Mouse (Mus musculus): ENCODE results near the gene Agap1. TPM values are rescaled to one million over a fixed set of nuclear protein-coding genes. Genes with fewer than 3 reads are reported as not detected.

Gene Agap1
- polyA plus RNA-seq, 1 experiment = 30.0 TPM

DNA sequence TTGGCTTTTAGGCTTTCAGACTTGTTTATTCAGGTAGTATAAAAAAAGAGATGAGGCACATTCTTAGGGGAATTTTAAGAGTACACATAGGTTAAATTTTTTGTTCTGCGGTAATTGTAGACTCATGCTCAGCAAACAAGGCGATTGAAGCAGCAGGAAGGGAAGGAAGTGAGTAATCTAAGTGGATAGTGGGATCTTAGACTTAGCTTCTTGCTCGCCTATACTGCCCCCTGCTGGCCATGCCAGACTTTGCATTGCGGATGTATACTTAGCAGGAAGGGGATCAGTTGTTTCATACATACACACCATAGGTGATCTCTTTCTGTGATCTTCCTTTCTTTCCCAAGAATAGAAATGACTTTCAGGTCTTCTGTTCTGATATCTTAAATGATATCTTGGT is 69.8 kb downstream of the Agap1 start:
- Histone ChIP-seq H3K4me1 (ENCODE audit: control insufficient read depth, insufficient read depth, low read length) (peaks cover 26% of the 10 kb centered on the region), H3K4me3 (ENCODE audit: insufficient read depth, low read depth, low read length) (no peak overlapping the region), H3K27ac (ENCODE audit: insufficient read depth, low read depth, low read length) (no peak overlapping the region)
- WGBS = 0% methylated on average over 4 of the region's 4 CpGs
- TF ChIP-seq CTCF (IDR thresholded peaks at IDR 0.05; ENCODE audit: insufficient read depth, low read depth, low read length) (no peak), POLR2A (IDR thresholded peaks at IDR 0.05; ENCODE audit: insufficient read depth, low read depth, low read length) (no peak)

DNA sequence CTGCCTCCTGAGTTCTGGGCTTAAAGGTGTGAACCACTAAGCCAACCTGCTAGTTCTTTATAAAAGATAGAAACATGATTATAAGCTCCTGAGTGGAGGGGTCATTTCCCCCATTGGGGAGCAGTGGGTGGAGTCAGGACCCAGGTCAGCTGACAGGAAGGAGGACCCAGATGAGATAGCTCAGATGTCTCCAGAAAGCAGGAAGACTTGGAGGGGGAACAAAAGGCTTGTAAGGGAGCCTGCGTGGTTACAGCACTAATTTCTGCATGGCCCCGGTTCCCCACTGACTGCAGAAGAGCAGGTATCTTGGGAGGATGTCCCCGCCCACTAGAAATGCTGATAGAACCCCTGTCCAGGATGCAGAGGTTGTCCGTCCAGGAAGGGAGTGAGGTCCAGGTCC is 70.4 kb downstream of the Agap1 start:
- Histone ChIP-seq H3K4me3 (ENCODE audit: insufficient read depth, low read depth, low read length) (no peak overlapping the region), H3K27ac (ENCODE audit: insufficient read depth, low read depth, low read length) (no peak overlapping the region), H3K4me1 (ENCODE audit: control insufficient read depth, insufficient read depth, low read length) (peaks cover 23% of the 10 kb centered on the region)
- WGBS = 71% methylated on average over 4 of the region's 4 CpGs
- TF ChIP-seq POLR2A (IDR thresholded peaks at IDR 0.05; ENCODE audit: insufficient read depth, low read depth, low read length) (no peak), CTCF (IDR thresholded peaks at IDR 0.05; ENCODE audit: insufficient read depth, low read depth, low read length) (no peak)

DNA sequence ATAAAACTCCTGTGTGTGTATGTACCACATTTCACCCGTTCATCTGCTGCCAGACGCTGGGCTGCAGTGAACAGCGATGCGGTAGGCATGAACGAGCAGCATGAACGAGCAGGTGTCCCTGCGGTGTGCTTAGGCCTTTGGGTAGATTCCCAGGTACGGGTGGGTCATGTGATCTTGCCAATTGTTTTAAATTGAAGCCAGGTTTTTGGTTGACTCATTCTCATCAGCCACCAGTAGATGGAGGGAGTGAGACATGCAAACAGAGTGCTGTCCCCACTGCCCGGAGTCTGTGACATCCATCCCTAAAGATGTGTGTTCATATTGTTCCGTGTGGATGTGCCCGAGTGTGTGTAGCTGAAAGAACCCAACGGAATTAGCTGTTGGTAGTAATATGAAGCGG is 71.2 kb downstream of the Agap1 start:
- WGBS = 31% methylated on average over 13 of the region's 13 CpGs
- TF ChIP-seq POLR2A (IDR thresholded peaks at IDR 0.05; ENCODE audit: insufficient read depth, low read depth, low read length) (no peak), CTCF (IDR thresholded peaks at IDR 0.05; ENCODE audit: insufficient read depth, low read depth, low read length) (no peak)
- H3K27ac ChIP-seq (ENCODE audit: insufficient read depth, low read depth, low read length) = no peak overlapping the region
- H3K4me1 ChIP-seq (ENCODE audit: control insufficient read depth, insufficient read depth, low read length) = peaks cover 23% of the 10 kb centered on the region
- H3K4me3 ChIP-seq (ENCODE audit: insufficient read depth, low read depth, low read length) = no peak overlapping the region

DNA sequence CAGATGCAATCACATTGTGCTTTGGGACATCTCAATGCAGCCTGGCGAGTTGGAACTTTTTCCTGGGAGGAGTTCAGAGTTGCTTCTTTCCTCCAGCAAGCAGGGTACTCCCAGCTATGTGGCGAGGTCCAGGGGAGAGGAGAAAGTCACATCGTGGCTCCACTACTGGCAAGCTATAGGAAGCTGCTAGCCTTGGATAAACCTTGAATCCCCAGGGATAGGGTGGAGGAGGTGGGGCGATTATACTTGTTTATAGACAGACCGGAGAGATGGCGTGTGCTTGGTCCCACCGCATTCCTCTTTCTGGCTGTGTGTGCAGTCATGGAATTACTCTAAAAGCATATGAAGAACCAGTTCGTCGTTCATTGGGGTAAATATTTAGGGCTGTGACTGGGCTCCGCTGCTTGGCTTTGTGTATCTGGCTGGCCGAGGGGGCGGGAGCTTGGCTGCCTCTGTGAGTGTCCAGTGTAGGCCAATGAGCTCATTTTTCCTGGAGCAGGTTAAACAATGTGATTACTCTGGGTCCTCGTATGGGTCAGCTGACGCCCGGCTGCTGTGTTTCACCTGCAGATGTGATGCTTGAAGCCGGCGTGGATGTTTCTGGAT is 74.2 kb downstream of the Agap1 start:
- no peak overlapping the region for H3K27ac ChIP-seq (ENCODE audit: insufficient read depth, low read depth, low read length)
- 76% methylated on average over 17 of the region's 17 CpGs for WGBS
- H3K4me1 ChIP-seq (ENCODE audit: control insufficient read depth, insufficient read depth, low read length) = peaks cover 5% of the 10 kb centered on the region
- H3K4me3 ChIP-seq (ENCODE audit: insufficient read depth, low read depth, low read length) = no peak overlapping the region
- TF ChIP-seq POLR2A (IDR thresholded peaks at IDR 0.05; ENCODE audit: insufficient read depth, low read depth, low read length) = no peak
- no peak for TF ChIP-seq CTCF (IDR thresholded peaks at IDR 0.05; ENCODE audit: insufficient read depth, low read depth, low read length)

DNA sequence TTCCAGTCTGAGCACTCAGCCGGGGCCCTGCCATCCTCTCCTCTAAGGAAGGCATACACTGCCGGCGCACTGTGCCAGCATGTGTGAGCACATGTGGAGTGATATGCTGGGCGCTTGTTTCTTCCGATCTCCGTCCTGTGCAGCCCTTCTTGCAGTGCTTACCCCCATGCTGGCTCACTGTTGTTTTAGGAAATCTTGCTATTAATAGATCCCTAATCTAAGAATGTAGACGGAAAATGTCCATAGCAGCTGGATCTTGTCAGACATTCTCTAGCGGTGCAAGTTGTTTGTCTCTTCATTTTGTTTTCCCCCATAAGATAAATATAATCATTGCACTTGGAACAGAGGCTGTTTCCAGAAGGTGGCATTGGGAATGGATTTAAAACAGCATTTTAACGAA is 79.1 kb downstream of the Agap1 start:
- Histone ChIP-seq H3K27ac (ENCODE audit: insufficient read depth, low read depth, low read length) (no peak overlapping the region), H3K4me3 (ENCODE audit: insufficient read depth, low read depth, low read length) (no peak overlapping the region), H3K4me1 (ENCODE audit: control insufficient read depth, insufficient read depth, low read length) (peaks cover 11% of the 10 kb centered on the region)
- no peak for TF ChIP-seq POLR2A (IDR thresholded peaks at IDR 0.05; ENCODE audit: insufficient read depth, low read depth, low read length)
- no peak for TF ChIP-seq CTCF (IDR thresholded peaks at IDR 0.05; ENCODE audit: insufficient read depth, low read depth, low read length)
- 50% methylated on average over 9 of the region's 9 CpGs for whole genome bisulfite sequencing

DNA sequence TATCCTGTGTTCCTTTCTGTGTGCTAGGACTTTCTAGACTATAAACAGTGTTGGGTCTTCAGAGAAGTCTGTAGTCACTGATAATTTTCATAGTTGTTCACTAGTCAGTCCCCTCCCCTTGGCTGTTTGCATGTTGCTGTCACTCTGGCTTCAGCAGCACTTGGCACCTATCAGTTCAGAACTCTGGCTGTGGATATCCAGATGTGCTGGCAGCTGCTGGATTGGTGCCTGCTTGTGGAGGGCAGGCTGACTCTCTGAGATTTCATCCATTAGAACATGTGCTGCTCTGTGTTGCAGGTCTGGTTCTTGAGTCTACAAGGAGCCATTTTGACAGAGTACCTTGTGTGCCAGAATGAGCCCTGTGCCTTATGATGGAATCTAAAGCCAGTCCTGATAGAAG is 80.6 kb downstream of the Agap1 start:
- Histone ChIP-seq H3K4me1 (ENCODE audit: control insufficient read depth, insufficient read depth, low read length) (peaks cover 22% of the 10 kb centered on the region), H3K4me3 (ENCODE audit: insufficient read depth, low read depth, low read length) (no peak overlapping the region), H3K27ac (ENCODE audit: insufficient read depth, low read depth, low read length) (no peak overlapping the region)
- TF ChIP-seq CTCF (IDR thresholded peaks at IDR 0.05; ENCODE audit: insufficient read depth, low read depth, low read length) = no peak

DNA sequence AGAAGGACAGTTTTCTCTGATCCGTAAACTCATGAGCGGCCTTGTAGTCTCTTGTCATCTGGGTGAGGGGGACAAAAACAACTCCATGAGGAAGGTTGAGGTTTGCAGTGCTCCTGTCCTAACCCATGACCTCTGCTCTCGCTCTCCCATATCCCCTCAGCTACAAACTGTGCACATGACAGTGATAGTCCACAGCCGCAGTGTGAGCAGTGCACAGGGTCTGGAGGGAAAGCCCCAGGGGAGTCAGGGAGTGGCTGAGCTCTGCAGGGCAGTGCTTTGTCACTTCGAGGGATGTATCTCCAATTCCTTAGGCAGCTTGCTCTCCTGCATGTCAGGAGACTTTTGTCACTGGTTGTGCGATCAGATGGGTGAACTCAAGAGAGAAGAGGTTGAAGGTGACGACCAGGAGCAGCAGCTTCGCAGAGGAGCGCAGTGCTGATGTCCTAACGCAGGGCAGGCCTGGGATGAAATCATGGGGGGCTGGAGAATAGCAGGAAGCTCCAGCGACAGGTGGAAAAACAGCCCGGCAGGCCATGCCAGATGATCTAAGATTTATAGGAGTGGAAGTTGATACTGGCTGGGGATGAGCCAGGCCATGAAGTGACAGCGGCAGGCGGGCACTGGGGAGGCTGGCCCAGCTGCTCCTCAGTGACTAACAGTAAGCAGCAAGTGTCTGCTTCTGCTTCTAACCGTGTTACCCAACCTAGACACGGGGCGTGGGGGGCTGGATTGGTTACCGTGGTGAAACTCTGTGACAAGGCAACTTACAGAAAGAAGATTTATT is 83.7 kb downstream of the Agap1 start:
- WGBS = 71% methylated on average over 18 of the region's 18 CpGs
- H3K4me3 ChIP-seq (ENCODE audit: insufficient read depth, low read depth, low read length) = no peak overlapping the region
- peaks cover 32% of the 10 kb centered on the region for H3K4me1 ChIP-seq (ENCODE audit: control insufficient read depth, insufficient read depth, low read length)
- H3K27ac ChIP-seq (ENCODE audit: insufficient read depth, low read depth, low read length) = no peak overlapping the region
- no peak for TF ChIP-seq CTCF (IDR thresholded peaks at IDR 0.05; ENCODE audit: insufficient read depth, low read depth, low read length)
- no peak for TF ChIP-seq POLR2A (IDR thresholded peaks at IDR 0.05; ENCODE audit: insufficient read depth, low read depth, low read length)

DNA sequence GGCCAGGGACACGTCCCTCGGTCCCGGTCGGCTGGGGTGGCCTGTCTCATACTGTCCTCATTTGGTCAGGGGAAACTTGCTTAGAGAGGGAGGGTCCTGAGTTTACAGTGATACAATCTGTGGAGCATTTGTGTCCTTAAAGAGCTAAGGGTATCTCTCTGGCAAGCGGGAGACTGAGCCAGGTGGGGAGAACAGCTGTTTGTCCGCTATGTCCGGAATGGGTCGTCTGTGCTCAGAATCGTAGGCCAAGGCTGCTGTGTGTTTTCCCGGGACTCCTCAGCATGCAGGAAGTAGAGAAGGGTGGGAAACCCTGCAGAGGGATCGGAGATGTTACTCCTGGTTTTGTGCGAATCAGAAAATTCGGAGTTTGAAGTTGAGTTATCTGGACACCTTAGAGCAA is 84.5 kb downstream of the Agap1 start:
- TF ChIP-seq POLR2A (IDR thresholded peaks at IDR 0.05; ENCODE audit: insufficient read depth, low read depth, low read length) = no peak
- TF ChIP-seq CTCF (IDR thresholded peaks at IDR 0.05; ENCODE audit: insufficient read depth, low read depth, low read length) = no peak
- Histone ChIP-seq H3K27ac (ENCODE audit: insufficient read depth, low read depth, low read length) (no peak overlapping the region), H3K4me3 (ENCODE audit: insufficient read depth, low read depth, low read length) (no peak overlapping the region), H3K4me1 (ENCODE audit: control insufficient read depth, insufficient read depth, low read length) (peaks cover 28% of the 10 kb centered on the region)
- 91% methylated on average over 13 of the region's 13 CpGs for WGBS

DNA sequence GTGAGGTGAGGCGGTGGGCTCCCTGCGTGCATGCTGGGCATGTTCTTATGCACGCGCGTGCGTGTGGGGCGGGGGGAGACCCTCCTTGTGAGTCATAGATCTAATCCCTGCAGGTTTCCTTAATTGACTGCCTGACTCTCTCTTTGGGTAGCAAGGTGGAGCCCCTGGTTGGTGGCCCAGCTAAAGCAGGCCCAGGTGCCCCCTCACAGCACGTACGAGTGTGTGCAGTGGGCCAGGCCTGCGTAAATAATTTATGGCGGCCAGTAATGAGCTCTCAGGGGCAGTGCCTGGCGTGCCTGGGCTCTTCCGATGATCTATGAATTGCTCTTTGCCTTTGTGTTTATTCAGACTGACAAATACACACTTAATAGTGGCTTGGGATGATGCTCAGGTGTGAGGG is 86.5 kb downstream of the Agap1 start:
- H3K4me1 ChIP-seq (ENCODE audit: control insufficient read depth, insufficient read depth, low read length) = peaks cover 28% of the 10 kb centered on the region
- TF ChIP-seq POLR2A (IDR thresholded peaks at IDR 0.05; ENCODE audit: insufficient read depth, low read depth, low read length) = no peak
- TF ChIP-seq CTCF (IDR thresholded peaks at IDR 0.05; ENCODE audit: insufficient read depth, low read depth, low read length) = no peak
- WGBS = 90% methylated on average over 13 of the region's 13 CpGs
- no peak overlapping the region for H3K4me3 ChIP-seq (ENCODE audit: insufficient read depth, low read depth, low read length)
- H3K27ac ChIP-seq (ENCODE audit: insufficient read depth, low read depth, low read length) = no peak overlapping the region
